Mouse (Mus musculus): ENCODE data around the gene Gm21693. TPM values are rescaled to one million over a fixed set of nuclear protein-coding genes. Genes with fewer than 3 reads are reported as not detected.
"Not testable (repeated sequence)": the region's sequence is repeated elsewhere in the genome, so short reads cannot be mapped to it uniquely, and the experiment has no call there.

Gene Gm21693
- not detected in 2 replicates for polyA plus RNA-seq (2012)

- not testable (repeated sequence) for TF ChIP-seq GATA1 (IDR thresholded peaks at IDR 0.05; ENCODE audit: low read length)
Measured at GRCm38 (mm10) chrY:3345229-3345628, at the start of gene Gm21693. Gene Gm21693 (minus strand): TSS chrY:3345329.

- TF ChIP-seq GATA1 (IDR thresholded peaks at IDR 0.05; ENCODE audit: low read length), result not testable (repeated sequence)
Measured at GRCm38 (mm10) chrY:3306349-3306748, 38.8 kb downstream of the Gm21693 start, which contains the start of gene Gm21677. Gene Gm21677 (minus strand): TSS chrY:3306449.

Other genes with a start within 250 kb of the Gm21693 start
- gene Gm21677, start 38.9 kb downstream of the Gm21693 start, polyA plus RNA-seq (2012), result not detected in 2 replicates
- not detected in 2 replicates for gene Gm21704, start 64.8 kb upstream of the Gm21693 start, polyA plus RNA-seq (2012)
- gene Gm21708, start 64.8 kb upstream of the Gm21693 start, polyA plus RNA-seq (2012), result not detected in 2 replicates